Mouse (Mus musculus) cerebellum, adult 2 months (tissue): ENCODE measurements around the gene Bbx.

Experiments
- CTCF ChIP-seq: fragments of 200-500 bp; IDR thresholded peaks from 2 replicates; pipeline ENCODE4 v1.5.1; 2011; ENCODE audit warnings: low read depth, mild to moderate bottlenecking, control low read depth, low read length, moderate library complexity, borderline replicate concordance; ENCODE audit not compliant: insufficient read depth
- POLR2A ChIP-seq: fragments of 200-500 bp; IDR thresholded peaks from 2 replicates; pipeline ENCODE4 v1.6.1; 2011; ENCODE audit warnings: low read length, control low read depth, borderline replicate concordance; ENCODE audit not compliant: insufficient read depth

DNA sequence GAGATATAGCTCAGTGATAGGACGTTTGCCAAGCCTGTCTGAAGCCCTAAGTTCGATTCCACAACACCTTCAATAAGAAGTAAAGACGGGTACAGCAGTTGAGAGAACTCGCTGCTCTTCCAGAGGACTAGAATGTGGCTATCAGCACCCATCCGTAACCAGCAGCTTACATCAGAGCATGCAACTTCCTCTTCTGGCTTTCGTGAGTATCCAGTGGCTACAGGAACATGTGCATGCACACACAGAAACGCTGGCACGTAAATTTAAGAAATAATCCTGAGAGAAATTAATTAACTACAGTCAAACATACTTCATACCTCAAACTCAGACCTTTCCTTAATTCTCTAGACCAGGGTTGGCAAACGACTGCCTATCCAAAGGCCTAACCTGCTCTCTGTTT is 16.9 kb upstream of the Bbx start:
- TF ChIP-seq CTCF = no peak
- TF ChIP-seq POLR2A = no peak
